Mouse (Mus musculus): ENCODE measurements around the gene Msh2.
A peak's percentile ranks its signal among the peaks of the same experiment; 100 is the strongest.
"Not testable (repeated sequence)": the region's sequence is repeated elsewhere in the genome, so short reads cannot be mapped to it uniquely, and the experiment has no call there.

Msh2 gene

DNA sequence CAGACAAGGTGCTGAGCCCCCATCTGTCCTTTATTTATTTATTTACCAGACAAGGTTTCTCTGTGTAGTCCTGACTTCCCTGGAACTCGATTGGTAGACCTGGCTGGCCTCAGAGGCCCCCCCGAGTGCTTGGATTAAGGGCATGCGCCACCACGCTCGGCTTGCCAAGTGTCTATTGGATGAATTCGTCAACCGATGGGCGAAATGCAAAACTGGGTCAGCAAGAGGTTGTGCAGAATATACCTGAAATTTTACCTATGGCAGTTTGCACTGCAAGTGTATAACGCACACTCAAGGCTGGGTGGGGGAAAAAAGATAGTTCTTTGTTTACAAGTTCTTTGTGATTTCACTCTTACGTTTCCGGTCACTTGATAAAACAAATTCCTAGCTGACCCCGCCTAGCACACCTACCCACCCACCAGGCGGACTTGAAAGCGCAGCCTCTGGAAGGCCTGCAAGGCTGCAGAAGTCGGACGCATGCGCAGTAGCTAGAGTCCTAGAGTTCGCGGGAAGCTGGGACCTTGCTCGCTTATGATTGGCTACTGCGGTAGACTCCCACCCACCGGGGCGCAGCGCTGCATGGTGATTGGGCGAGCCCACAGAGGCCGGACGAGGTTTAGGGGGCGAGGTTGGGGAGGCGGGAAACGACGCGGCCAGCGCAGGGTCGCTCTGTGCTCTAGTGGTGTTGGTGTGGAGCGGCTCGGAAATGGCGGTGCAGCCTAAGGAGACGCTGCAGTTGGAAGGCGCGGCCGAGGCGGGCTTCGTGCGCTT lies at the start of gene Msh2:
Gene Msh2, plus strand, starts transcription at position 441 of the 771 bp plus-strand sequence.
- DNase-seq: peak; percentile 99

GRCm38 (mm10) chr17:87625510-87626086 lies 46.5 kb upstream of the Msh2 start:
- no peak for DNase-seq

DNA sequence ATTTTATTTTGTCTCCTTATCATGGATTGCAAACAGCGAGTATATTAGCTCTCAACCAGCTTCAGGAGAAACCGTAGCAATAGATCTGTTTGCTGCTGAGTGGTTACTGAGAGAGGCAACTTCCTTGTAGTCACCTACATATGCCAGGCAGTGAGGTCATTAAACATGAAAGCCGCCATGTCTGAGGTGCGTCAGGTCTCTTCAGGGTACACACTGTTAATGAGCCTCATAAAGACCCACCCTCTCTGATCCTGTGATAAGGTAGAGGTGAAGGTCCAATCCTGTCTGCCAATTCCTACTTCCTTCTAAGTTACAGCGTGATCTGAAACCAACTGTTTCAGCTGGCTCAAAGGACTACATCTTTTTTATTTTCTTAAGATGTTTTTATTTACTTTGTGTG lies 44.0 kb upstream of the Msh2 start:
- no peak for DNase-seq

- no peak for DNase-seq
Observed at GRCm38 (mm10) chr17:87628706-87629105, 43.4 kb upstream of the Msh2 start.

- peak; percentile 69 for DNase-seq
Observed at GRCm38 (mm10) chr17:87637056-87637389, 35.1 kb upstream of the Msh2 start.

- no peak for DNase-seq
Observed at GRCm38 (mm10) chr17:87639242-87639641, 32.9 kb upstream of the Msh2 start.

GRCm38 (mm10) chr17:87640272-87640671 lies 31.9 kb upstream of the Msh2 start:
- no peak for DNase-seq

DNA sequence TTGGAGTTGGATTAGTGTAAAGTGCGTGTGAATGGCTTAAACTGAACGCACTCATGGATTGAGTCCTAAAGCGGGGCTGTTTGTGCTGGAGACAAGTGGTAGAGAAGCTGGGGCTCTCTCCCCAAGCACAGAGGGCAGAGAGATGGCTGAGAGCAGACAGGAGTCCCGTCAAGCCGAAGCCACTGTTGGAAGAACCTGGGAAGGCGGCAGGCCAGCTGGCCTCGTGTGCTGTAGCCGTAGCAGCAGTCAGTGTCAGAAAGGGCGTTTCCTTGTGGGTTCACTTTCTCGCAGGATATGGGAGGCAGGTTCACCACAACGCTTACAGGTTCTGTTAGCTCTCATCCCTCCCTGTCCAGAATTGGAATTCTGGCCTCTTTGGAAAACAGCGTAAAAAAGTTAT lies 31.1 kb upstream of the Msh2 start:
- no peak for DNase-seq

GRCm38 (mm10) chr17:87642744-87643143 lies 29.4 kb upstream of the Msh2 start:
- no peak for DNase-seq

DNA sequence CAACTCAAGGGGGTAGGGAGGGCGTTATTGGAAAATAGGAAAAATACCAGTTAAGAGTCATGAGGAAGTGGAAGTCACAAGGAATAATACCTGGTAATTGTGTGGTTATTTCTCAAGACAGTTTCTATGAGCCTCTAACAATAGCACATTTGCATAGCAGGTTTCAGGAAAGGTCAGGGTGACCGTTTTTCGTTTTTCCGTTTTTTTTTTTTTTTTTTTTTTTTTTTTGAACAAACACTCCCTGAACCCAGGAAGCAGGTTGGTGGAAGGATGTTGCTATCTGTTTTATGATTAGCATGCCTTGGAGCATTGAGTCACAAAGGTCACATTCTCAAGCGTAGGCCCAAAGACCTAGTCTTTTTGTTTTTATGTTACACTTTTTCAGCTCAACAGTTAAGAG lies 16.5 kb upstream of the Msh2 start:
- not testable (repeated sequence) for DNase-seq

GRCm38 (mm10) chr17:87661958-87662573 lies 10.1 kb upstream of the Msh2 start:
- DNase-seq: not testable (repeated sequence)

DNA sequence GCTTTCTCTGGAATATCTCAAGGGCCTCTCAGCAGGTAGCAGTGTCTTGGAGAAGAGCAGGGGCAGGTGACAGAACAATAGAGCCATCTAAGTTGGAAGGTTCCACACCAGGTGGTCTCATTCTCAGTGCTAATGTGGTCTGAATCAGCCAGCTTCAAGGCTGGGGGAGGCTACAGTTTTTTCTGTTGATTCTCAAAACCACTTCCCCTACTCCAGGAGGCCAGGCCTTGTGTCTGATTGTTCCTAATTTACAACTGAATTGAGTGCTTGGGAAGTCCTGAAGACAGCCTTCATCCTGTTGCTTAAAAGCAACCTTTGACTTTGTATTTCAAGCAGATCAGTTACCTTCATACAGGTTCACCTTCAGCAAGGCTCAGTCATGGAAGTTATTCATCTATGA lies 7.9 kb upstream of the Msh2 start:
- no peak for DNase-seq

DNA sequence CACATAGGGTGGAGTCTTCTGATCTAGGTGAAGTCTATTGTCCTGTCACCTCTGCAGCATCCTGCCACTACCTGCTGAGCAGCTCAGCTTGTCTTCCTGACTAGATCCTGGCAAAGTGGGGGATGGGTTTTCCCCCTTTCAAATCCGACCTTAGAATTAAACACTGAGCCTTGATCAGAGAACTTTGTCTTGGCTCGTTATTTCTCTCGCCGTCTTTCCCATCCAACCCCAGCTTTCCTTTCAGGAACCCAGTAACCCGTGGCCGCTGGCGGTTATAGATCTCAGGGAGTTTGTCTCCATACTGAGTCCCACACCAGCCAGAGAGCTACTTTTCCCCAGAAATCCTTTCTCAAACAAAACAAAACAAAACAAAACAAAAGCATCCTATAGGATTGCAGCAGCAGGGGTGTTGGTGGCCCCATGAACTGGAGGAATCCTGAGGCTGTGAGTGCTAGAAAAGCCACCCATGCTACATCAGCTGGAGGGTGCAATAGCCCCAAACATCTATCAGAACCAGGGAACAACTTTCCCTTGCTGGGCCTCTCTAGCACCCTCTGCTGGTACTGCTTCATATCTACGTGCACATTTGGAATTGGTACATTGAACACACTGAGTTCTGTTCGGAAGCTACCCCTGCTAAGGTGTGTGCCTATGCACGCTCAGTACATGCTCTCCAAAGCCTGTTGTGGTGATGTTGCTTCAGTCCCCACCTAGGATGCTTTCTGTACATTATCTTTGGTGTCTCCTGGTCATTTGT lies 6.9 kb upstream of the Msh2 start:
- peak; percentile 81 for DNase-seq

GRCm38 (mm10) chr17:87672677-87673286 lies 652 bp downstream of the Msh2 start:
- DNase-seq: peak; percentile 68

DNA sequence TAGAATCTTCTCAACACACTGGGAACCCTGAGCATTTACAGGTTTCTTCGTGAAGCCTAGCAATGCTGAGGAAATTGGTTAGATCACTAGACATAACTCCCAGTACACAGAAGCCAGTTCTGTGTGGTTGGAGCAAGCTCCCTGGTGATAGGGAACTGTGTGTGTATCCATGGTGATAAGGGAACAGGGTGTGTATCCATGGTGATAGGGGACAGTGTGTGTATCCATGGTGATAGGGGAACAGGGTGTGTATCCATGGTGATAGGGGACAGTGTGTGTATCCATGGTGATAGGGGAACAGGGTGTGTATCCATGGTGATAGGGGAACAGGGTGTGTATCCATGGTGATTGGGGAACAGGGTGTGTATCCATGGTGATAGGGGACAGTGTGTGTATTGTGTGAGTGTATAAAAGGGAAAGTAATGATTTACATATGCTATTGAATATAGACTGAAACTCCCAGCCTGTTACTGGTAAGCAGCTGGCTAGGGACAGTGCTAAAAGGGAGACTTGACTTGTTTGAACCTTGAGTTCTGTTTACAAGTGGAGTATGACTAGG lies 4.9 kb downstream of the Msh2 start:
- not testable (repeated sequence) for DNase-seq

DNA sequence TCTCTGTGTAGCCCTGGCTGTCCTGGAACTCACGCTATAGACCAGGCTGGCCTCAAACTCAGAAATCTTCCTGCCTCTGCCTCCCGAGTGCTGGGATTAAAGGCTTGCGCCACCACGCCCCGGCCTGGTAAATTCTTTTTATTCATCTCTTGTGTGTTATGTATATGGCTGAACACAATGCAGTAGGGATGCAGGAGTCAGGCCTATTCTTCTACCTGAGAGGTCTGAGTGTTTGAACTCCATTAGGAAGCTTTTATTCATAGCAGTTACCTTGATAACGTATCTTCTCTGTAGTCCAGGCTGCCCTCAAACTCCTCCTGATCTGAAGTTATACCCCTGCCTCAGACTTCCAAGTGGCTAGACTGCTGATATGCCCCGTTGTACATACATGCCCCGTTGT lies 5.5 kb downstream of the Msh2 start:
- DNase-seq: no peak

- DNase-seq: no peak
Observed at GRCm38 (mm10) chr17:87689217-87689616, 17.1 kb downstream of the Msh2 start.

- peak; percentile 59 for DNase-seq
Observed at GRCm38 (mm10) chr17:87691958-87692357, 19.8 kb downstream of the Msh2 start.

DNA sequence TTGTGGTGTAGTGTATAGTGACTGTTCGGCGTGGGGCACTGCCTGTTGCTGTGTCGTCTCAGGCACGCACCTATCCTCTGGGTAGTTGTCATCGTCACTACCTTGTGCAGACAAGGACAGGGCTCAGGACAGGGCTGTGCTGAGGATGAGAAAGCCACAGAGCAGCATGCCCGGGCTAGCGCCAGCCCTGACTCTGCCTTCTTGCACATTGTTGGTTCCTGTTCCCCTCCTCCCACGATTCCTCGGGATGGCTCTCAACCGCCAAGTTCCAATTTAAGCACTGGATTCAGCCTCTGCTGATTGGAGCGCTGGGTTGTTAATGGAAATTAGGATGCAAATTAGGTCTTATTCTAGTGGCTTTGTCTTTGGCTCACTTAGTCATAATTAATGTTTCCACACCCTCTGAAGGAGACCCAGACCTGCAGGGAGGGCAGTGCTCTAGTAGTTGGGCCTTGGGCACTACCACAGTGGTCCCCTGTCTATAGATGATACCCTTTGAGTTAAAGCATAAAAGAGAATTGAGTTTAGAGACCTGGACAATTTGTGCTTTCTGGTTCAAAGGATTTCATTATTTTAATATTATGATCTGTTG lies 23.8 kb downstream of the Msh2 start:
- DNase-seq: no peak

DNA sequence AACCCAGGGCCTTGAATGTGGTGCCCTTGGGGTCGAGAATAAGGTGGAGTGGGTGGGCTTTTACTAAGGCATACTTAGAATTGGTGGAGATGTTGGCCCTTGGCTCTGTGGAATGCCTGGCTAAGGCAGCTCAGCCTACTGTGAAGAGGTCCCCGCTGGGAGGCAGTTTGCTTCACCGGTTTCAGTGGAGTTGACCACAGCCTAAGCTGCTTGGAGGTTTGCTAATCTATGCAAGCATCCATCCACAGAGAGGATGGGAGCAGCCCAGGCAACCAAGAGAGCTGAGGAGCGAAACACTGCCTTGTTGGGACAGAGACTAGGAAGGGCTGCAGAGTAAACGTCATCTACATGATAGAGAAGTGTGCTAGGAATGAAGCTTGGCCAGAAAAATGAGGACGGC lies 24.7 kb downstream of the Msh2 start:
- DNase-seq: no peak

- no peak for DNase-seq
Observed at GRCm38 (mm10) chr17:87698996-87699765, 27.1 kb downstream of the Msh2 start.

DNA sequence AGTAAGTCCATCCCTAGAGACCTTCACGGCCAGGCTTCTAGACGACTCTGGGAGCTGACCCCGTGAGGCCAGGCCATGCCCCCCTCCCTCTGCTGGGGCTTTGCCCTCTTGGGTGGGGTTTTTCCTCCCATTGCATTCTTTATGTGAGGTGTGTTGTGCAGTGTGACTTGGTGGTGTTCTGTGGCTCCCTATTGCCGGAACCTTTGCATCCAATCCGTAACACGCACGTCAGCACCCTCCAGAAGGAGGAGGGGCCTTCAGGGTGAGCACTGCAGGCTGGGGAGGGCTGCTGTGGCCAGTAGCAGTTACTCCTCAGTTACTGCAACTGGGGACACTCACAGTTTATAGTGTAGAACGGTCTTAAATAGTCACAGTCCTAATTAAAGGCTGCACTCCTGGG lies 28.0 kb downstream of the Msh2 start:
- DNase-seq: no peak
